Mouse (Mus musculus) hematopoietic stem cell, adult 5-6 weeks (primary cell): Measurements from ENCODE around the gene Olfr1329. TPM values are rescaled to one million over a fixed set of nuclear protein-coding genes. Genes with fewer than 3 reads are reported as not detected.
"Not testable (repeated sequence)": the region's sequence is repeated elsewhere in the genome, so short reads cannot be mapped to it uniquely, and the experiment has no call there.

Source experiments
- ATAC-seq, 2 experiments: fragments of 125-278 bp in 1 of 2; replicated peaks in 1 of 2; 2 replicates each; pipeline ENCODE4 v1.8.0; 2016 to 2017; ENCODE audit warnings: inconsistent platforms in 2 of 2, mild to moderate bottlenecking in 2 of 2, moderate number of reproducible peaks in 2 of 2, low read depth in 1 of 2, moderate TSS enrichment in 1 of 2; ENCODE audit not compliant: low FRiP score in 2 of 2, poor library complexity in 2 of 2, severe bottlenecking in 2 of 2, insufficient read depth in 1 of 2, low TSS enrichment in 1 of 2
- total RNA-seq: library from RNA; stranded (forward); fragments of 172-1452, 232-1000 nt; gene quantifications from 2 replicates; pipeline ENCODE4 v1.2.3, GENCODE M21; 2017

The Olfr1329 gene
- not detected in 2 replicates for total RNA-seq

GRCm38 (mm10) chr4:118917365-118917764 lies at the start of gene Olfr1329:
TSS of gene Olfr1329 (minus strand) at chr4:118917465.
- ATAC-seq, result not testable (repeated sequence)

GRCm38 (mm10) chr4:118961141-118961628 lies 43.9 kb upstream of the Olfr1329 start, which contains the start of gene Lao1:
TSS of gene Lao1 (plus strand) at chr4:118961578.
- no peak for ATAC-seq

- ATAC-seq, result no peak
Measured at GRCm38 (mm10) chr4:118958812-118959211, 41.5 kb upstream of the Olfr1329 start.

GRCm38 (mm10) chr4:118938512-118938911 lies 21.2 kb upstream of the Olfr1329 start, which contains the start of gene Olfr1328:
TSS of gene Olfr1328 (minus strand) at chr4:118938612.
- no peak for ATAC-seq

GRCm38 (mm10) chr4:118931326-118931725 lies 14.1 kb upstream of the Olfr1329 start:
- ATAC-seq, result not testable (repeated sequence)

GRCm38 (mm10) chr4:118901981-118902380 lies 15.3 kb downstream of the Olfr1329 start:
- ATAC-seq, result no peak

GRCm38 (mm10) chr4:118888297-118888696 lies 29.0 kb downstream of the Olfr1329 start, which contains the start of gene Olfr1330:
TSS of gene Olfr1330 (plus strand) at chr4:118888597.
- ATAC-seq, result no peak

GRCm38 (mm10) chr4:118867566-118867965 lies 49.7 kb downstream of the Olfr1329 start:
- ATAC-seq, result no peak

Other genes starting within 250 kb of the Olfr1329 start
- gene Olfr1342, start 224.7 kb downstream of the Olfr1329 start, total RNA-seq, result not detected in 2 replicates
- gene Olfr1341, start 213.9 kb downstream of the Olfr1329 start, total RNA-seq, result not detected in 2 replicates
- gene Olfr1340, start 197.3 kb downstream of the Olfr1329 start, total RNA-seq, result not detected in 2 replicates
- not detected in 2 replicates for gene Olfr1339, start 185.3 kb downstream of the Olfr1329 start, total RNA-seq
- not detected in 2 replicates for gene Olfr1338, start 158.7 kb downstream of the Olfr1329 start, total RNA-seq
- not detected in 2 replicates for gene Olfr1337, start 134.9 kb downstream of the Olfr1329 start, total RNA-seq
- not detected in 2 replicates for gene Olfr1335, start 107.5 kb downstream of the Olfr1329 start, total RNA-seq
- not detected in 2 replicates for gene Olfr1333, start 81.2 kb downstream of the Olfr1329 start, total RNA-seq
- not detected in 2 replicates for gene Olfr1331, start 52.8 kb downstream of the Olfr1329 start, total RNA-seq
- not detected in 2 replicates for gene Olfr1330, start 28.9 kb downstream of the Olfr1329 start, total RNA-seq
- not detected in 2 replicates for gene Olfr1328, start 21.1 kb upstream of the Olfr1329 start, total RNA-seq
- not detected in 2 replicates for gene Lao1, start 44.1 kb upstream of the Olfr1329 start, total RNA-seq
- gene Slc2a1, start 191.2 kb upstream of the Olfr1329 start, total RNA-seq, result 12.4 and 23.3 TPM in 2 replicates